Mouse (Mus musculus) ovary, adult 10 weeks (tissue): Measurements from ENCODE around the gene Olfr460. TPM values are rescaled to one million over a fixed set of nuclear protein-coding genes. Genes with fewer than 3 reads are reported as not detected.

Source experiments
- polyA plus RNA-seq: library from polyadenylated mRNA; stranded (reverse); fragments of 350-450 nt; fragmentation: Illumina TruSeq; extraction: RNeasy Lipid Tissue Mini Kit (QIAGEN cat#74804); gene quantifications from one replicate; pipeline ENCODE4 v1.2.3, GENCODE M21; 2014

Gene Olfr460
- not detected for polyA plus RNA-seq

GRCm38 (mm10) chr6:40569187-40569586 lies at the start of gene Olfr460:
Gene Olfr460 (plus strand): TSS chr6:40569487.

DNA sequence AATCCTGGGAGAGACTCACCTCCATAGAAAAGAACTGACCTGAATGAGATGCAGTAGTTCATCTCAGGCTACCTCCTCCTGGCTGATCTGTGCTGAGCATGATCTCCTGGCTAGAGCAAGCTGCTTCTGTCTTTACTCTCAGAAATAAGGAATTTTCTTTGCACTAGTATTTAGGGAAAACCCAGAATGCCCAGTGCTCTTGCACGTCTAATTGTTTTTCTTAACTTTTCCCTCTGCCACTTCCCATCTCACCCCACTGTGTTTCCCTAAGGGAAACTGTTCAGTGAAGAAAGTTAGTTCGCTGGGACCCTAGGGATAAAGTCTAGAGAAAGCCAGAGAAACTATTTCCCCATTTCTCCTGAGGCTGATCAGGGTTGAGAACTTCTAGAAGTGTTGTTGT lies 14.3 kb upstream of the Olfr460 start, which contains the start of gene Olfr461:
Gene Olfr461, minus strand, starts transcription at position 101 of the 400 bp plus-strand sequence.

GRCm38 (mm10) chr6:40585645-40586044 lies 16.4 kb downstream of the Olfr460 start, which contains the start of gene Clec5a:
Gene Clec5a (minus strand): TSS chr6:40585821.

GRCm38 (mm10) chr6:40613260-40613852 lies 44.1 kb downstream of the Olfr460 start, which contains the start of gene Tas2r138:
Gene Tas2r138 (minus strand): TSS chr6:40613310.

Other genes starting within 250 kb of the Olfr460 start
- gene Agk, start 244.3 kb upstream of the Olfr460 start, polyA plus RNA-seq: 21.0 TPM
- 18.1 TPM for gene E330009J07Rik, start 133.4 kb upstream of the Olfr460 start, polyA plus RNA-seq
- 12.3 TPM for gene Wee2, start 130.4 kb upstream of the Olfr460 start, polyA plus RNA-seq
- gene Ssbp1, start 98.1 kb upstream of the Olfr460 start, polyA plus RNA-seq: 117 TPM
- gene Tas2r137, start 78.3 kb upstream of the Olfr460 start, polyA plus RNA-seq: not detected
- not detected for gene Tas2r108, start 76.0 kb upstream of the Olfr460 start, polyA plus RNA-seq
- gene Prss37, start 50.0 kb upstream of the Olfr460 start, polyA plus RNA-seq: not detected
- gene Olfr461, start 14.4 kb upstream of the Olfr460 start, polyA plus RNA-seq: not detected
- 3.4 TPM for gene Clec5a, start 16.3 kb downstream of the Olfr460 start, polyA plus RNA-seq
- gene Tas2r138, start 43.8 kb downstream of the Olfr460 start, polyA plus RNA-seq: not detected
- gene Mgam, start 59.3 kb downstream of the Olfr460 start, polyA plus RNA-seq: 1.4 TPM